19 mouse cellular contexts compared by ENCODE assay signal in the genomic region with DNA sequence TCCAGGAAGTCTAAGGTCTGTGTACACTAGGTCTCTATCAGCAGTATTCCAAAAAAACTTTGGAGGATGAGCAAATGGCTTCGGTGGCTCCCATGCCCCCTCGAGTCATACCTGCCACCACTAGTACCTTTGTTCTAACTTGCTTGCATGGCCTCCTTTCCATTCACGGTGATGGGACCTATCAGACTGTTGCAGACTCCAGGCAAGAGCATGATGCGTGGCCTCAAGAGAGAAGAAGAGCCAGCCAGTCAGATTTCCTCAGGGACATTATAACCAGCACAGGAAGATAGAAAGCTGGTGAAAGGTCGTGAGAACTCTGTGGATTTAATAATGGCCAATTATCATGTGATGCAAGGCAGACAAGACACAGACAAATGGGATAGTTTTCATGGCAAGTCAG.
"Had no signal": no experiment of that assay in that cellular context is flagged by ENCODE, and none has a peak within 500 bp of the region (broad histone marks: within the 10 kb centered on the region; RNA-seq: fewer than 3 reads in every experiment).

No protein-coding gene starts in this region.

- H3K36me3 ChIP-seq: liver, embryonic 15.5 days; lung, embryonic 15.5 days; midbrain, embryonic 13.5 days; midbrain, embryonic 15.5 days; neural tube, embryonic 13.5 days; neural tube, embryonic 15.5 days; stomach, embryonic 15.5 days had no signal

- ATAC-seq: liver, postnatal 0 days; lung, postnatal 0 days; midbrain, embryonic 13.5 days; midbrain, embryonic 15.5 days had no signal

- H3K4me2 ChIP-seq: liver, embryonic 15.5 days; lung, embryonic 15.5 days; midbrain, embryonic 11.5 days; midbrain, embryonic 13.5 days; midbrain, embryonic 15.5 days; neural tube, embryonic 13.5 days; neural tube, embryonic 15.5 days; stomach, embryonic 15.5 days had no signal

- H3K9me3 ChIP-seq: liver, embryonic 15.5 days; lung, embryonic 15.5 days; megakaryocyte, embryonic 14.5 days; midbrain, embryonic 13.5 days; midbrain, embryonic 15.5 days; neural tube, embryonic 13.5 days; neural tube, embryonic 15.5 days; stomach, embryonic 15.5 days had no signal

- H3K27ac ChIP-seq: liver, embryonic 15.5 days; lung, embryonic 15.5 days; midbrain, embryonic 13.5 days; midbrain, embryonic 15.5 days; neural tube, embryonic 13.5 days; neural tube, embryonic 15.5 days; stomach, embryonic 15.5 days; stomach, postnatal 0 days had no signal

- H3K9ac ChIP-seq: liver, embryonic 15.5 days; liver, postnatal 0 days; lung, embryonic 15.5 days; midbrain, embryonic 13.5 days; midbrain, embryonic 15.5 days; neural tube, embryonic 13.5 days; neural tube, embryonic 15.5 days; stomach, embryonic 15.5 days had no signal

- H3K27me3 ChIP-seq: liver, embryonic 15.5 days; lung, embryonic 15.5 days; megakaryocyte, embryonic 14.5 days; midbrain, embryonic 13.5 days; midbrain, embryonic 15.5 days; neural tube, embryonic 13.5 days; neural tube, embryonic 15.5 days; stomach, embryonic 15.5 days had no signal

- H3K4me1 ChIP-seq: liver, embryonic 15.5 days; lung, embryonic 15.5 days; midbrain, embryonic 13.5 days; midbrain, embryonic 15.5 days; neural tube, embryonic 13.5 days; neural tube, embryonic 15.5 days; stomach, embryonic 15.5 days had no signal

- H3K4me3 ChIP-seq: liver, embryonic 15.5 days; lung, embryonic 15.5 days; megakaryocyte, embryonic 14.5 days; midbrain, embryonic 13.5 days; midbrain, embryonic 15.5 days; myocyte; neural tube, embryonic 13.5 days; neural tube, embryonic 15.5 days; stomach, embryonic 15.5 days had no signal

- DNase-seq: liver, postnatal 0 days; lung, adult 2 months; lung, postnatal 14 days; lung, postnatal 36 days; right cerebral cortex, postnatal 14 days; thymus, adult 2 months; thymus, postnatal 36 days had no signal
